Mouse (Mus musculus) gastrocnemius, postnatal 36 days (tissue): ENCODE results near the gene Top2a. TPM values are rescaled to one million over a fixed set of nuclear protein-coding genes. Genes with fewer than 3 reads are reported as not detected.
A peak's percentile ranks its signal among the peaks of the same experiment; 100 is the strongest.
"Not testable (repeated sequence)": the region's sequence is repeated elsewhere in the genome, so short reads cannot be mapped to it uniquely, and the experiment has no call there.

Experiments used
- DNase-seq, 2 experiments: peaks; one replicate each; pipeline ENCODE4 v3.0.0; 2022
- intact Hi-C: fragments of 180-260 bp; cut with DNase I; formaldehyde crosslinking; loops from one replicate; pipeline ENCODE4 v1.15.1; 2025
- total RNA-seq, 2 experiments: library from RNA; stranded (reverse); gene quantifications; 2 replicates each; pipeline ENCODE4 v1.2.3; 2021

Top2a gene
- total RNA-seq, 2 experiments from 2014 or later: 2.9 to 4.5 TPM

DNA sequence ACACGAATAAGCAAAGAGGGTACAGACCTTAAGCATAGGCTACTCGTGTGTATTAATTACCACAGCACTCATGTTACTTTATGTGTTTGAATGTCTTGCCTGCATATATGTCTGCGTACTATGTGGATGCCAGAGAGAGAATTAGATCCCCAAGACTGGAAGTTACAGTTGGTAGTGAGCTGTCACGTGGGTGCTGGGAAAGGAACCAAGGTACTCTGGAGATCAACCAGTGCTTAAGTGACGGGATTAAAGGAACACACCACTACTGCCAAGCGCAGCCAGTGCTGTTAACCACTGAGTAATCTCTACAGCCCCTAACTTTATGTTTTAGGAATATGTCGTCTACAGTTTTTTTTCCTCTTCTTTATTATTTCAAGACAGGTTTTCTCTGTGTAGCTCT, 28.0 kb downstream of the Top2a start:
- no peak for DNase-seq
- intact Hi-C loops: no loop called here

- intact Hi-C loops: no loop called here
- no peak for DNase-seq
These were observed 33.1 kb downstream of the Top2a start for GRCm38 (mm10) chr11:98990866-98991265.

- intact Hi-C loops, DNase-seq: not testable (repeated sequence)
These were observed 35.7 kb downstream of the Top2a start for GRCm38 (mm10) chr11:98988260-98988659.

- intact Hi-C loops: no loop called here
- DNase-seq: no peak
These were observed 38.4 kb downstream of the Top2a start for GRCm38 (mm10) chr11:98985542-98985941.

DNA sequence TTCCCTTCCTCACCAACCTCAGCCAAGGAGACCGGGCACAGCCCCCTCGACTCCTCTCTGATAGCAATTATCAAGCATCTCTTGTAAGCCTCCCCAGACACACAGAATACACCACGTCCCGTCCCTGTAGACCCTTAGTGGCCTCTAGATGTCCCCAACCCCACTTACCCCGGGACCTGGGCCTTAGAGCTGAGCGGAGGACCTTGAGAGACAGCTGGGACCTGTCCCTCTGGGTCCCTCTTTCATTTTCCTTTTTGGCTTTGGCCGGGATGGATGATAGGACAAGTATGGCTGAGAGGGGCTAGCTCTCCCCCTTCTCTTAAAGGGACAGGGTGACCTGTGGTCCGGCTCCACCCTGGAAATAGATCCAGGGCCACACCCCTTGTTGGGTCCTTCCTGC, 40.4 kb downstream of the Top2a start:
- no peak for DNase-seq
- intact Hi-C loops: no loop called here

GRCm38 (mm10) chr11:98982773-98983133, 41.2 kb downstream of the Top2a start, which contains the start of gene Gjd3:
TSS of gene Gjd3 (minus strand) at chr11:98983016.
- intact Hi-C loops: no loop called here
- DNase-seq: no peak

DNA sequence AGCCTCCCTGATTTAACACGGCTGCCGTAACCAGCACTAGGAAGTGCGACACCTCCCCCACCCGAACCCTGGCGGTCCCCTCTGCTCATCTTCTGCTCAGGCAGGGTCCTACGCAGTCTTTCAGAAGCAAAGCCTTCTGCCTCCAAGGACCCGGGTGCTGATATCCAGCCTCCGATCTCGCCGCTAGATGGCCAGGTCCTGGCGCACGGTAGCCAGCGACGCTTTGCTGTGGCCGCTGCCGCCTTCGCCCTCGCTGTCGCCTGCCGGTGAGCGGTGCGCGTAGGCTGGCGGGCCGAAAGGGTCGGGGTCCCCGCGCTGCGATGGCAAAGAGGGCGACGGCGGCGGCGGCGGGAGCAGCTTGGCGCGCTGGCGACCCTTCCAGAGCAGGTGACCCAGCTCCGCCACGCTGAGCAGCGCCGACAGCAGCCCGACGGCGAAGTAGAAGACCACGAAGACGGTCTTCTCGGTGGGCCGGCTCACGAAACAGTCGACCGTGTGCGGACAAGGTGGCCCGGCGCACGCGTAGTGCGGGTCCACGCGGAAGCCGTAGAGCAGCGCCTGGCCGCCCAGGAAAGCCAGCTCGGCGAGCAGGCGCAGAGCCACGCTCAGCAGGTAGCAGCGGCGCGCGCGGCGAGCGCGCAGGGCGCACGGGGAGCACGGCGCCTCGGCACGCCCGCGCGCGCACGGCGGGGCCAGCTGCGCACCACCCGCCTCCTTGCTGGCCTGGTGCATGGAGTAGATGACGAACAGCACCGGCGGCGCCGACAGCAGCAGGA, 41.8 kb downstream of the Top2a start:
- DNase-seq: no peak
- intact Hi-C loops: no loop called here

DNA sequence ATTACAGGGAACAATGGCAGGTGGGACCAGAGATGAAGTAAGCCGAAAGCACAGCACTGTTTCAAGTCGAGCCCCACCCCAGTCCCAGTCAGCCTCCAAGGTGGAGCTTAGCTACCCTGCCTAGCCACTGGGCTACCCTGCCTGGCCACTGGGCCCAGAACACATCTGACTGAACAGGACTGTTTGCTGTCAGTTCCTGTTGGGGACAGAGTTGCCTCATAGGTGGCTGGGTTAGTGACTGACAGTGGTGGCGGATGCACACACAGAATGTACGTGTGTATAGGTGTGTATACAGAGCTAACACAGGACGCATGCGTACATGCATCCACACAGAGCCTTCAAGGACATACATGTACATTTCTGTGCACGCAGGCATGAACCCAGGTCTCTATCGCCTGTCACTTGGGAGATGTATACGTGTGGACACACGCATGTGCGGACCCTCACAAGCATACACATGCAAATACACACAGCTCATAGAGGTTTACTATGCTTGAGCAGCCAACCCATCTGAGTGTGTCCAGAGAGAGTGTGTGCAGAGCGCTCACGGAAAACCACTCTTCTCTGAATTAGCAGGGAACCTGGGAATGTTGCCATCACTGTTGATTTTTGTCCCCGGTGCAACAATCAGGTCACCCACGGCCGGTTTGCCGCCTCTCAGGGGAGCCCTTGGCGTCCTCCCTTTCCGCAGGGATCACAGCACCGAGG, 42.5 kb downstream of the Top2a start:
- intact Hi-C loops: no loop called here
- no peak for DNase-seq

GRCm38 (mm10) chr11:98979356-98979755, 44.6 kb downstream of the Top2a start:
- DNase-seq: no peak
- intact Hi-C loops: loop anchor here (2.0 to 5.0 kb wide), 3 partner anchors 58 to 169 kb away; no protein-coding TSS in a partner anchor

DNA sequence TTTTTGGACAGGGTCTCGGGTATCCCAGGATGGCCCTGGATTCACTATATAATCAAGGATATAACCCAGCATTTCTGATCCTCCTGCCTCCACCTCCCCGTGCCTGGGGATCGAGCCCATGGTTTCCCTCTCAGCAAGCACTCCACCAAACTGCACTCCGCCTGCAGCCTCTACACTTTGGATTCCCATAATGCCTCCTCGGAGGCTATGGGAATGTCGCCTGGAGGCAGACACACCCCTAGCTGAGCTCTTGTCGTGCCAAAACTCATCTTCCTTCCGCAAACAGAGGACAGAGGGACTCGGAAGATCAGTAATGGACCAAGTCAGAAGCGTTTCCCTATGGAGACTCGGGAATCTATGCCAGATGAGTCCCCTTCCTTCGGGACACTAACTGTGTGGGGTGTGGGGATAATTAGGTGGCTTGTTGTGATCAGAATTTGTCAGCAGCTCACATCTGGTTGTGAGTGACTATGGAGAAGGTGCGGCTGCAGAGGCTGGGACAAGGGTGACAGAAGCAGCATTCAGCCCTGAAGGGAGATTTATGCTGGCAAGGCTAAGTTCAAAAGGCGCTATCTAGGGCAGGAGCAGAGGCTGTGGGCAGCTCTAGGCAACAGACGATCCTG, 45.4 kb downstream of the Top2a start:
- intact Hi-C loops: loop anchor here (2.0 to 5.0 kb wide), 3 partner anchors 59 to 170 kb away; no protein-coding TSS in a partner anchor
- no peak for DNase-seq

DNA sequence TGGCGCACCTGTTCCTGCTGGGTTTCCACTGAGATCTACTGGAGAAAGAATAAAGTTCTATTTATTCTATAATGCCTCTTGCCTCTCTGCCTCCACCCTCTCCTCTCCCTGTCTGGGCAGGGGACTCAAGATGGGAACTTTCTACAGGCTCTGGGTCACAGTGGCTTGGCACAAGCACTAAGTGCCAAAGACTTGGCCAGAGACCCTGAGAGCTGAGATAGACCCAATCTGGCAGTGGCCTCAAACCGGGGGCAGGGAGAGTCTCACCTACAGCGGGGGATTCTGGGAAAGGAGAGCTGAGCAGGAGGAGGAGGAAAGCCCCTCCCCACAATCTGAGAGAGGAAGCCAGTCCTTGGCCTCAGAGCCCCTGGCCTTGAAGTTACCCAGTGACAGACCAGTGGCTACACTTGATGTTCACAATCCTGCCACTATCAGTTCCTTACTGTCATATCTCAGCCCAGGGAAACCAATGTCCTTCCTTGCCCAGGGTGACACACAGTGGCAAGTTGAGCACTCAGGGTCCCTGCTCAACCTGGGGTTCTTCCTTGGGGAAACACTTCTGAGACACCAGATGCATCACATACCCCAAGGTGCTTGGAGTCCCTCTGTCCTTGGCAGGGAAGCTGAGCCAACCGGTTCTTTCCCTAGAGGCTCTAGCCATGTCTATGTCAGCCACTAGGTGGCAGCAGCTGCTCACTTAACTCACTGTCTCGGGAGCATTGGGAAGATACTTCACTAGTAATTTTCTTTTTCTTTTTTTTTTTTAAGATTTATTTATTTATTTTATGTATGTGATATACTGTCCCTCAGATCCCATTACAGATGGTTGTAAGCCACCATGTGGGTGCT, 48.9 kb downstream of the Top2a start:
- intact Hi-C loops: loop anchor here (5.0 kb wide), 3 partner anchors 62 to 152 kb away; no protein-coding TSS in a partner anchor
- no peak for DNase-seq

- DNase-seq: no peak
- intact Hi-C loops: loop anchor here (5.0 kb wide), 1 partner anchor 117 kb away; no protein-coding TSS in a partner anchor
These were observed 49.8 kb downstream of the Top2a start for GRCm38 (mm10) chr11:98974213-98974612.

- intact Hi-C loops: loop anchor here (2.0 to 5.0 kb wide), 2 partner anchors 41 to 116 kb away; no protein-coding TSS in a partner anchor
- peak in 1 of 2 experiments; percentile 21 for DNase-seq
These were observed 50.4 kb downstream of the Top2a start for GRCm38 (mm10) chr11:98973584-98973983.

- intact Hi-C loops: loop anchor here (1.0 to 5.0 kb wide), 3 partner anchors 40 to 116 kb away; no protein-coding TSS in a partner anchor
- no peak for DNase-seq
These were observed 51.1 kb downstream of the Top2a start for GRCm38 (mm10) chr11:98972801-98973360.

DNA sequence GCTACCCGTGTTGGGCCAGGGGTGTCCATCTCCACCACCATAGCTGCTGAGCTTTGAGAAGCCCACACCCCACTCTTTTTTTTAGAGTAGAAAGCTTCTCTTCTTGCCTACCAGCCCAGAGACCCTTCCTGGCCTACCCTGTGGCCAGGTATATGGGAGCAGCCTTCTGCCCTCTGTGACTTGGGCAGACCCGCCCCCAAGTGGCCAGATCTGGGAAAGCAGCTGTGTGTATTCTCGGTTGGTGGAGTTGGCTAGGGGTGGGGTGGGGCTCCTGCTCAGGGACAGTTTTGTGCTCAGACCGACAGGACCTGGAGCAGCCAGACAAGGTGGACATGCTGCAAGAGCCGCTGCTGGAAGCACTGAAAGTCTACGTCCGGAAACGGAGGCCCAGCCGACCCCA, 51.8 kb downstream of the Top2a start:
- intact Hi-C loops: loop anchor here (1.0 to 5.0 kb wide), 3 partner anchors 39 to 115 kb away; no protein-coding TSS in a partner anchor
- DNase-seq: peak; percentile 82

DNA sequence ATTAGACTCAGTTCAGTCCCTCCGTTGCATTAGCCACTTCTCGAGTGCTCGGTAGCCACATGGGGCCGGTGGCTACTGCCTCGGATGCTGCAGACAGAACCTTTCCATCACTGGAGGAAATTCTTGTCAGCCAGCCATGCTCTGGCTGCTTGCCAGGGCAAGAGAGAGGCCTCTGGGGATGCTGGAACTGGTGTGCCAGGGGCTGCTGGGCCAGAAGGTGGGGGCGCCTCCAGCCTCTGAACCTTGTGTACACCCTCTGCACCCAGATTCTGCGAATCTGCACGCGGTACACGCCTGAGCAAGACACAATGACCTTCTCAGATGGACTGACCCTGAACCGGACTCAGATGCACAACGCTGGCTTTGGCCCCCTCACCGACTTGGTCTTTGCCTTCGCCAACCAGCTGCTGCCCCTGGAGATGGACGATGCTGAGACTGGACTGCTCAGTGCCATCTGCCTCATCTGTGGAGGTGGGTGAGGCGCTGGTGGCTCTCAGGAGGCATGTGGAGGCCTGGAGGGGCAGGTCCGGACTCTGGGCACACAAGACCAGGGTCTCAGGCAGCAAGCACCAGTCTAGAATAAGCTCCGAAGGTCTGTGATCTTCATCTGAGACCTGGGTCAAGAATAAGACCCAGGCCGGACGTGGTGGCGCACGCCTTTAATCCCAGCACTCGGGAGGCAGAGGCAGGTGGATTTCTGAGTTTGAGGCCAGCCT, 52.5 kb downstream of the Top2a start:
- peak in 1 of 2 experiments; percentile 40 for DNase-seq
- intact Hi-C loops: loop anchor here (1.0 to 5.0 kb wide), 3 partner anchors 39 to 114 kb away; no protein-coding TSS in a partner anchor

DNA sequence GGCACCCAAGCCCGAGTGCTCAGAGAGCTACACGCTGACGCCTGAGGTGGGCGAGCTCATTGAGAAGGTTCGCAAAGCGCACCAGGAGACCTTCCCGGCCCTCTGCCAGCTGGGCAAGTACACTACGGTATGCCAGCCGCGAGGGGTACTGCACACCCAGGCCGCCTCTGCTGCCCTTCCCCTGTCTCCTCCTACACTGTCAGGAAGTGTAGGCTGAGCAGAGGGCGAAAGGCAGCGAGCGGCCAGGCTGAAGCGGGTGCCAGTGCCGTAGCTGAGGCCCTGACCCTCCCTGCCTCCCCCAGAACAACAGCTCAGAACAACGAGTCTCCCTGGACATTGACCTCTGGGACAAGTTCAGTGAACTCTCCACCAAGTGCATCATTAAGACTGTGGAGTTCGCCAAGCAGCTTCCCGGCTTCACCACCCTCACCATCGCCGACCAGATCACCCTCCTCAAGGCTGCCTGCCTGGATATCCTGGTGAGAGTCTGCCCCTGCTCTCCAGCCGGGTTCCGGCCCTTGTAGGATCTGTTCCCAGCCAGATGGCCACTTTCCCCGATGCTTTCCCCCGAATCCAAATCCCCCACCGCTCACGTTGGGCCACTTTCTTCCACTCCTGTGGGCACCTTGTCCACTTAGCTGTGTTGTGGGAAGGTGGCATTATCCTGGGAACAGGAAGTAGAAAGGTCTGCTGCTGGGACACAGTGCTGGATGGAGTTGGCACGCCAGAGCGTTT, 53.6 kb downstream of the Top2a start:
- no peak for DNase-seq

DNA sequence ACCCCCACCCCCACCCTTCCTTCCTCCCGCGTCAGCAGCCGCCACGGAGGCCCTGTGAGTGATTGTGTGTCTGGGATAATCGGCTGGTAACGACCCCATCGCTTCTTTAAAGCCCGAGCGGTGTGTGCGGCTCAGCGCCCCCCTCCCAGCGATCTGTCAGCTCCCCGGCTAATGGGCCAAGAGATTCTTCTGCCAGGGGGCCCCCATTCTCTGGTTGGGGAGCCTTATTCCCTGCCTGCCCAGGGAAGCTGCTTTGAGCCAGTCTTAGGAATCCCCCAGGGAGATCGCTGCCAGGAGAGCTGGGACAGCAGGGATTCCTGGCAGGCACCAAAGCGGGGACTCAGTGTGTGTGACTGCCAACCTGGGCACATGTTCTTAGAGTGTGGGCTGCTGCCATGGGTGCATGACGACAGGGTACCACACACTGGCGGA, 54.5 kb downstream of the Top2a start:
- intact Hi-C loops: no loop called here

More for the DNA sequence above, 53.6 kb downstream of the Top2a start:
- intact Hi-C loops: loop anchor here (5.0 kb wide), 1 partner anchor 113 kb away; no protein-coding TSS in a partner anchor

More for the DNA sequence above, 54.5 kb downstream of the Top2a start:
- DNase-seq: peak in 1 of 2 experiments; percentile 21
